Mouse (Mus musculus) liver, adult 2 months (tissue): Measurements from ENCODE around the gene Olfr56.

ENCODE experiments used
- CTCF ChIP-seq: fragments of 200-500 bp; IDR thresholded peaks from 2 replicates; pipeline ENCODE4 v1.5.1; 2011; ENCODE audit warnings: low read depth, low read length, control low read depth
- POLR2A ChIP-seq: fragments of 200-500 bp; IDR thresholded peaks from 2 replicates; pipeline ENCODE4 v1.6.1; 2011; ENCODE audit warnings: low read length, control low read depth; ENCODE audit not compliant: insufficient read depth; ENCODE audit errors: extremely low read depth

GRCm38 (mm10) chr11:49083808-49084207 is 105.1 kb downstream of the Olfr56 start:
- TF ChIP-seq CTCF (no peak), POLR2A (no peak)
